Mouse (Mus musculus): Measurements from ENCODE around the gene Lrrc74b.

DNA sequence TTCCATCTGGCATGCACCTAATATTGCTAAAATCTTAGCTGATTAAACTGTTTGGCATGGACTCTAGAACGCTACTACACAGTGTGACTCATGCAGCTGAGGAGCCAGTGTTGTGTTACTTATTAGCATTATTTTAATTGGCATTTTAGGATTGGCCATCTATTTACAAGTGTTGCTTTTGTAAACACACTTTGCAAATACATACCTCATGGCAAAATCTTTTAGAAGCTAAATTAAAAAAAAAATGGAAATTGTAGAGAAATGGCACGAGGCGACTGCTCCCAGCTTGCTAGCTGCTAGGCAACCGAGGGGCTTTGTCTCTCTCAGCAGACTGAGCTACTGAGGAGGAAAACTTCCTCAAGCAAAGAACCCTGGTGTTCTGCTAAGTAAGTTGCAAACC, 43.9 kb upstream of the Lrrc74b start:
- TF ChIP-seq CTCF (IDR thresholded peaks at IDR 0.05; ENCODE audit: insufficient read depth, low read depth, low read length) (no peak), POLR2A (IDR thresholded peaks at IDR 0.05; ENCODE audit: insufficient read depth, low read depth, low read length) (no peak)
